Mouse (Mus musculus): ENCODE data around the gene Adcy2.

Adcy2 gene

GRCm38 (mm10) chr13:68998918-68999801 lies at the start of gene Adcy2:
Adcy2 (minus strand) TSS chr13:68999541.
- DNase-seq = peak; percentile 70

DNA sequence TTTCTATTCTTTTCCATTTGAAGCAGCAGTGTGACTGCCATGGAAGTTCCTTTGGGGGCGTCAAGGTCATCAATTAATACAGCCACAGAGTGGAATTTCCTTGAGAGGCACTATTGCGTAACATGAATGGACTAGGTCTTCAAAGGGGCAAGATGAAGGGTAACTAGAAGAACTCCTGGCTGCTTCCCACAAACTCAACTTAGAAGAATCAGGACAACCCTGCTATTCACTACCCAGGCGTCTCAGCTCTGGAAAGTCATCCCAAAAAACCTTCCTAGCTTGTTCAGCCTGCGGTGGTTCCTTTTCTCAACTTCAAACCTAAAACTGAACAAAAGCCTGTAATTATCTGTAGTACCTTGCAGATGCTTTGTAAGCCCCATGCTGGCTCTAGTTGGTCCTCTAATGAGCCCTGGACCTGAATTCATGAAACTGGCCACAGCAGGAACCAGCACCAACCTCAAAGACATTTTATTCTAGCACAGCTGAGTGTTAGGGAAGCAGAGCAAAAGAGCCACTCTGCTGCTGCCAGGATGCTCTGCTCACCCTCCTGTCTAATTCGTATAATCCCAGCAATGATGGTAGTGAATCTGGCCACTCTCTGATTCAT lies 37.8 kb upstream of the Adcy2 start:
- no peak for DNase-seq

- no peak for DNase-seq
Observed at GRCm38 (mm10) chr13:69034621-69035020, 35.3 kb upstream of the Adcy2 start.

DNA sequence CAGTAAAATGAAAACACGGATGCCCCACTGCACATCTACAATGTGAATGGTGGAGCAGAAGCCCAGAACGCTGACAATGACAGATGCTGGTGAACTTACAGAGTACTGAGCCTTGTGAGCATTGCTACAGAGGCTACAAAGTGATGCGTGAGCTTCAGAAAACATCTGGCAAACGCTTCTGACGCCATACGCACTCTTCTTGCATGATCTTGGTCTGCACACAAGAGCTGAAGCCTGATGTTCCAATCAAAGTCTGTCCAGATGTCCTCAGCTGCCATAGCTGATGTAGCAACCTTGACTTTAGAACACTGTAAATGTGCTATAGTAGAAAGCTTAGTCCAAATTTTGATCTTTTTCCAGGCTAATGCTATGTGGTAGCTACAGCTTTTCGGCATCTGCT lies 34.2 kb upstream of the Adcy2 start:
- DNase-seq = no peak

GRCm38 (mm10) chr13:69029078-69029757 lies 29.9 kb upstream of the Adcy2 start:
- no peak for DNase-seq

DNA sequence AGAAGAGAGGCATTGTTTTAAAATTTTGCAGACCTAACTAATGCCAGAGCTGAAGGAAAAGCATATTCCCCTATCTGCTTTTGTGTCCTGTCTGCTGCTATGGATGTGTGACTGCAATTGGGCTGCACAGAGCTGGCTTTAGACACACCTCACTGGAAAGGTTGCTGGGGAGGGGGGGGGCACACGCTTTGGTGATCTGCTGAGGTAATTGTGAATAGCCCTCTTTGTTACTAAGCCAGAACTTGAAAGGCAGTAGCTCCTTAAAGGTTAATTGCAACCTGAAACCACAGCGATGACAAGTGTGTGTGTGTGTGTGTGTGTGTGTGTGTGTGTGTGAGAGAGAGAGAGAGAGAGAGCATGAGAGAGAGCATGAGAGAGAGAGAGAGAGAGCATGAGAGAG lies 25.6 kb upstream of the Adcy2 start:
- DNase-seq = no peak

GRCm38 (mm10) chr13:69023239-69023638 lies 23.9 kb upstream of the Adcy2 start:
- DNase-seq = no peak

DNA sequence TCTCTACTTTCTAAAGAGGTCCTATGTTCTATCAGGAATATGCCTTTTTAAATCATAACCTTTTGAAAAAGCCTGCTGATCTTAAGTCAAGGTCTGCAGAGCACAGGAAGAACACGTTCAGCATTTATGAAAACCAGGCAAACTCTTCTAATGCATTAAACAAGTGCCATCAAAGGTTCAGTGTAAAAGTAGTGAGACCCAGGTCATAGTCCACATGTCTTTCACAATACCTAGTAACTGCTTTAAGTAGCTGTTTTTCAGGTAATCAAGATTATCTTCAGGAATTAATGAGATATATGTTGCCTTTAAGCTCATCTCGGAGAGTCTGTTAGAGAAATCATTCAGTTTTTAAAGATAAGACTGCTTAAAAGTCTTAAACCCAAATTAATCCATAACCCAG lies 21.2 kb upstream of the Adcy2 start:
- DNase-seq = no peak

GRCm38 (mm10) chr13:69006915-69007314 lies 7.6 kb upstream of the Adcy2 start:
- no peak for DNase-seq

DNA sequence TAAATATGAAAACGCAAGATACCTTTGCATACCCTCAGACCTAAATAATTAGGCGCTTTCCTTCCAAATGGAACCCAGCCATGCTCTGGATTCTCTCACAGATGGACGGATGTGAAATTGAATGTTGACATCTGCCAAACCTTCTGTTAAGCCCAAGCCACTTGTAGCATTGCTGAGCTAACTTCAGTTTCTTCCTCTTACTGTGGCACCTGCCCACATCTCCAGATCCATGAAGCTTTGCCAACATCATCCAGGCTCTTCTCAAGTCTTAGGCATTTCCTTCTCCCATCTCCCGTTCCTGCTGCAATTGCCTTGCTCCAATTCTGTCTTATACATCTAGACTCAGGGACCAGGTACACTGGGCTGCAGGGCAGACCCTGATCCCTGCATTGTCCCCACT lies 6.8 kb upstream of the Adcy2 start:
- peak; percentile 40 for DNase-seq

GRCm38 (mm10) chr13:69004406-69004805 lies 5.1 kb upstream of the Adcy2 start:
- DNase-seq = no peak

DNA sequence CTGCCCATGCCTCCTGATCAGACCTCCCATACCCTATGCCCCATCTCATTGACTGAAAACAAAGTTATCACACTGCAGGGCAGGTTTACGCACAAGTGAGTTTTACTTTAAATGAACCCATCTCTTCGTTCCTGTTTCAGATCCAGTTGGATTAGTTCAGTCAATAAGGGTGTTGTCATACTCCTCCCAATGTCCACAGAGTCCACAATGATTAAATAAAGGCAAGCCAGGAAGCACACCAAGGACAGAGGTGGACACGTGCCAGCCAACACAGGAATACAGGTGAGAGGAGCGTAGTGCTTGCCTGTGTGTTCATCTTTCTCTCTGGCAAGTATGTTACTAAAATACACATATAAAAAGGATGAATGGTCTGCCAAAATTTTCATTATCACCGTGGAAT lies 3.3 kb upstream of the Adcy2 start:
- no peak for DNase-seq

- DNase-seq = peak; percentile 61
Observed at GRCm38 (mm10) chr13:69002173-69002572, 2.8 kb upstream of the Adcy2 start.

DNA sequence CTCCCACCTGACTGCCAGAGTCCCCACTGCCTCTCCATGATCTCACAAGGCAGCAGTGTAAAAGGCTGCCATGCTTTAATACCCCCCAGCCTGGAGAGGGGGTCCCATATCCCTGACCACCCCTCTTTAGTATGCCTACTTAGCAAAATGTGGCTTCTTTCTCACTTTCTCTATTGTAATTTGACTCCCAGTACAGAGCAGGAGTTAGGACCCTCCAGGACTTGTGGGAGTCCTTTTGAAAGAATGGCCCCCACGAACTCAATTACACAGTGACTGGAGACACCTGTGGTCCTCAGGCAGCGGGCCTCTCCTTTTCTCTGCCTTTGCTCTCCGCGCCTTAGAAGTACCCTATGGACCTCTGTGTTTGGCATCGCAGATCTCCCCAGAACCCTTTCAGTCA lies 485 bp upstream of the Adcy2 start:
- DNase-seq = no peak

DNA sequence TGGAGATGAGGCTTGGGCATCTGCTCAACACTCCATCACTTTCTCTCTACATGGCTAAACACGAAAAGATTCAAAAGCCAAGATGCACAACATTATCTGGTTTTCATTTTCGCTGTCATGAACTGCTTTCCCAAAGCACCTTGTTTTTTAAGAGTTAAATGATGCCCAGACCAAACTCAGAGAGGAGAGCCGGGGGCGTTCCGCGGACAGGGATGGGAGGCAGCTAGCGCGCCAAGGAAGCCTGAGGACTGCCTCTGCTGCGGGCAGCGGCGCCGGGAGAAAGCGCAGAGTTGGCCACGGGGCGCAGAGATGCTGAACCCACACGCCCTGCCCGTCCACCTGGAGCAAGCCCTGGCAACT lies 803 bp downstream of the Adcy2 start:
- DNase-seq = peak; percentile 56

- DNase-seq = peak; percentile 50
Observed at GRCm38 (mm10) chr13:68997821-68998551, 1.4 kb downstream of the Adcy2 start.

- no peak for DNase-seq
Observed at GRCm38 (mm10) chr13:68997386-68997785, 2.0 kb downstream of the Adcy2 start.

- no peak for DNase-seq
Observed at GRCm38 (mm10) chr13:68996661-68997060, 2.7 kb downstream of the Adcy2 start.

- DNase-seq = no peak
Observed at GRCm38 (mm10) chr13:68985789-68986188, 13.6 kb downstream of the Adcy2 start.

- DNase-seq = no peak
Observed at GRCm38 (mm10) chr13:68984000-68984399, 15.3 kb downstream of the Adcy2 start.

GRCm38 (mm10) chr13:68981048-68981447 lies 18.3 kb downstream of the Adcy2 start:
- DNase-seq = no peak

DNA sequence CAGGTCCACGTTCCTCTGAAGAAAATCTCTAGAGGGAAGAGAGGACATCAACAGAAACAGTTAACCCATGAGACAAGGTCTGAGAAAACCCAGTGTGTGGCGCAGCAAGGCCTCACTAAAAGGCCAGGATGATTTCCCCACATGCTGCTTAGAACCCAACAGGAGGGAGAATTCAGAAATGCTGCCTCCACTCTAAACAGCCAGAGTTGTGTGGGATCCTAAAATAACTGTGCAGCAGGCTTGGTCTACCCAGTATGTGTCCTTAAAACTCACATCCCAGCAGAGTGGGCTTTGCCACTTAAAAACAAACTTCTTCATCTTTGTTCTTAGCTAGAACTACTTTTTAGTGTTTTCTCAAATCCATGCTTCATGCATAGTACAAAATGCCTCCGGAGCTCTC lies 26.2 kb downstream of the Adcy2 start:
- DNase-seq = no peak

DNA sequence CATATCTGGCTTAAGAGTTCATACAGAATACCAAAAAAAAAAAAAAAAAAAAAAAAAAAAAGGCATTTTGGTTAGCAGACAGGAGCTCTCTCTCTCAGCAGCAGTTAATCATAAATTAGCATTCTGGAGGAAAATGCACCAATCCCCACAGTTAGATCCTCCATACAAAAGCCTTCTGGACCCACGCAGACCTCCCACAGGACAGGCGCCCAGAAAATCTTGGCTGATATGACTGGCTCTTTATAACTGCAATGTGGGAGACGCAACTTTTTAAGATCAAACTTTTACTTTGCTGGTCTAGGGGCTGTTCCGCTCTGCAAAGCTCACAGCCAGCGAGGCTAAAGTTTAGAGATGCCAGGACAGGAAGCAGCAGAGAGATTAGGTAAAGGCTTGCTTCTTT lies 37.8 kb downstream of the Adcy2 start:
- DNase-seq = peak; percentile 42

Data from right cerebral cortex, postnatal 25 days (tissue).